Mouse (Mus musculus): ENCODE measurements around the gene Afap1l2. TPM values are rescaled to one million over a fixed set of nuclear protein-coding genes. Genes with fewer than 3 reads are reported as not detected.

Gene Afap1l2
- total RNA-seq, 2 experiments from 2014 or later: 2.3 to 3.8 TPM

DNA sequence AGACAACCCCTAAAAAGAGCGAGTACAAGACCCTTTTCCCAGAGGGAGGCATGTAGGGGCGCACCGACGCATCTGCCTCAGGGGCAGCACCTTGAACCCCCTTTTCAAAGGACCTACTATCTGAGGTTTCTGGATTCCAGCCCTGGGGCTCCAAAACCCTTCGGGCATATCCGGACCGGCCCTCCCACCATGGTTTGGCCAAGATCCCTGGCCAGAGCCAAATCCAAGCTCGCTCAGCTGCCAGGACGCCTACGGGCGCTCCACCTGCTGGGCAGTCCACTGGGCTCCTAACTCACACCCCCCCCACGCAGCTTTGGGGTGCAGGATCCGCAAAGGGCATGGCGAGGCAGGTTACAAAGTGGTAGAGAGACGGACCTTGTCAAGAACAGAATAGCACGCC is 737 bp downstream of the Afap1l2 start:
- no peak for DNase-seq

DNA sequence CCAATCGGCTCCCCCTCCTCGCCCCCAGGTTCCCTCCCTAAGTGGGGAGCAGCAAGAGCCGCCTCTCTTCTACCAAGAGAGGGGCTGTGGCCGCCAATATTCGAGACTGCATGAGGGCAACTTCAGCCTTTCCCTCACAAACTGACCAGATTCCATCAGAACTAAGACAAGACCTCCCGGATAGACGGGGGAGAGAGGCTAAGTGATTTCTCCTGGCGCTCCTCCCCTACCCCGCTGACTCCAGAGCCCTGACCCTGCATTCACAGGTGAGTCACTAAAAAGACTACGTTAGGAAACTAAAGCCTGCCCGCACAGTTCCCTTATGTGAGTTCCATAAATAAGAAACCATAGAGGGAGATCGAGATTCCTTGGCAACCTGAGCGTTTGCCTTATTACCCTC is 1.2 kb downstream of the Afap1l2 start:
- no peak for DNase-seq

DNA sequence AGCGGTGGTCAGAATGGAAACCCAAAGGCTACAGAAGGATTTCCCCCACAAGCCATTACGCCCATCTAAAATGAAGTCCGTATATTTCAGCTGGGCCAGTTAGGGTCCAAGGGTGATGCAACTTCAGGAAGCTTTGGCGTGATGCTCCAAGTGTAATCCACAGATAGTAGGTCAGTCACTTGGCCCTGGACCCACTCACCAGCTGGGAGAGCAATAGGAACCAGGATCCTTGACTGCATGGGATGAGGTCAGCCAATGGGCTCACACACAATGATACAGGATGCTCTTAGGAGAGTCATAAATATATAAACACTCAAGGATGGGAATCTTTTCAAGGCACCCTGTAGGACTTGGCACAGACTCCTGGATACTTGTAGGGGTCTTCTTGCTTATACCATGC is 3.0 kb downstream of the Afap1l2 start:
- DNase-seq: peak; percentile 72

DNA sequence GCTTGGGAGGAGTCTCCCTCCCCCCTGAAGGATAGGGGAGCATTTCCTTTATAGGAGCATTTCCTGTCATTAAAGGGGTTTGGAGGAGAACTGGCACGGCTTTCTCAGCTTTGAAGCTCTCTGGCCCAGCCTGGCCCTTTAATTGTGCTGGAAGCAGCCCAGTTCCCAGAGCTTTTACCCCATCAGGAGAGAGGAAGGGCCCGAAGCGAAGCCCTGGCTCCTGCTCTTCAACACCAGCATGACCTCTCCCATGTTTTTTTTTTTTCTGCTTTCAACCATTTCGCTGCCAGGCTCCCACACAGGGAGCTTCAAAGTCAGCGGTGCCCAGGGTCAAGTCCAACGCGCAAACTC is 4.6 kb downstream of the Afap1l2 start:
- no peak for DNase-seq

DNA sequence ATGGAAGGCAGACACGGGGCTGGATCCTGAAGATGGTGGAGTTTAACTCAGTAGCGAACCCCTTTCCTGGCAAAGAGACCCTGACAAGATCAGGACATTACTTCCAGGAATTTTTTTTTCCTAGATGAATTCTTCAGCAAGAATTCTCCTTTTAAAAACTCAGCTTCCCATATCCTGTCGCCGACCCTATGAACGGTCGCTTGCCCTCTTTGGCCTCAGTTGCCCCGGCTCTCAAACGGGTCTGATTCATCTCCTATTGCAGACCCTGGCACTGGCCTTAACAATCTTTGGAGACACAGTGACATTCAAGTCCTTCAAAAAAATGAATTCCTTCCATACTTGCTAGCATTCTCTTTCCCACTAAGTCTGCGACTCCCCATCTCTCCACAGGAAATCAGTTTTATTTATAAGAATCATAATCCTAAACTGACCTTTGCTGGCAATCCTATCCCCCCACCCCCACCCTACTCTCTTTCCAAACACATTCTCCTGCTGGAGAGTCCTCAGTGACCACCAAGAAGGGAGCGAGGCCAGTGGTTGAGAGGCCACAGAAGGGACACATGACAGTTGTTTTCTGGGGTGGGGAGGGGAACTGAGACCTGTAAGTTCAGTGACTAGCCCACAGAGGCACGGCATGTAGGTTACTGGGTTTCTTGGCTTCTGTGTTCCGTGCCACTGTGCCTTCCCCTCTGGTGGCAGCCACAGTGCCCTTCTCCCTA is 5.1 kb downstream of the Afap1l2 start:
- no peak for DNase-seq

DNA sequence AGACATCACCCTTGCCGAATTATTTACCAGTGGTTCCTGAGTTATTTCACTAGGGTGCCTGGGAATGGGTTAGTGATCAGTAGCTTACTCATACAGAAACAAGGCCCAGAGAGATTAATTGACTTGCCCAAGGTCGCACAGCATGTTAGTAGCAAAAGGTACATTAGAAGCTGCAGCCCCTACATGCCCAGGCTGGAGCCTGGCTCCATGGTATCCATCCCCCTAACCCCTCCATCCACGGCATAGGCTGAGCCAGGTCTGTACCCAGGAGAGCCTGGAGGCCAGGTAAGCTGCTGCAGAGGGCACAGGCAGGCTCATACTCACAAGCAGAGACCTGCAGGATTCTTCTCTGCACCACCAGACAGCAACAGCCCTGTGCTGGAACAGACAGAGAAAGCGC is 6.1 kb downstream of the Afap1l2 start:
- DNase-seq: no peak

DNA sequence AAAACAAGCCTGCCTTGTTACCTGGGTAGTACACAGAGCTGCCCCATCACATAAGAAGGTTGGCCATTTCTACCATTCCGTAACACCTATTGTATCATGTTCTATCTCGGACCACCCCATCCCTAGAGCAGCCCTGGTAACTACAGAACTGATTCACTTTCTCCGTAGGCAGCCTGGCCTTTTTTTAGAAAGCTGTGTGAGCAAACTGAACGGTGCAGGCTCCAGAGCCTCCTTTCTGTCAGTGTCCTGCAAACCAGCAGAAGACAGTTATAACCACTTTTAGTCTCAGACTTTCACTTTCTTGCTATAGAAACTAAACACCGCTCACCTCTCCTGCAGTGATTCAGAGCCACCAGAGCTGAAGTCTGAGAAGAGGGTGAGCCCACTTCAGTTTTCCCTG is 7.4 kb downstream of the Afap1l2 start:
- no peak for DNase-seq

DNA sequence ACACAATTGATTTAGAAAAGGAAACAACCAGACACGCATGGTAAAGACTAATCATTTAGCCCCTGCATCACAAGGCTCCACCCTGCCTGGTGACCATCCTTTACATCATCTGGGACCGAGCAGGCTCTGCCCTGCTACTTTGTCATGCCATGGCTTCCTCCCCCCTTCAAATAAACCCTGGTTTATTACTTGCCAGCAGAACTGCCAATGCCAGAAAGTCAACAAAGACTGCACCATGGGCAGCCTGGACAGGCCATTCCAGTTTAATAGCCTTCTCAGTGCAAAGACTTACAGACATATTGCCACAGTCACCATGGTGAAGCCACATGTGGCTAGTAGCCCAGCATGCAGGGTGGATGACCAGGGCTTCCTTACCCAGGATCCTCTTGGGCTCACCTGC is 8.2 kb downstream of the Afap1l2 start:
- DNase-seq: no peak

DNA sequence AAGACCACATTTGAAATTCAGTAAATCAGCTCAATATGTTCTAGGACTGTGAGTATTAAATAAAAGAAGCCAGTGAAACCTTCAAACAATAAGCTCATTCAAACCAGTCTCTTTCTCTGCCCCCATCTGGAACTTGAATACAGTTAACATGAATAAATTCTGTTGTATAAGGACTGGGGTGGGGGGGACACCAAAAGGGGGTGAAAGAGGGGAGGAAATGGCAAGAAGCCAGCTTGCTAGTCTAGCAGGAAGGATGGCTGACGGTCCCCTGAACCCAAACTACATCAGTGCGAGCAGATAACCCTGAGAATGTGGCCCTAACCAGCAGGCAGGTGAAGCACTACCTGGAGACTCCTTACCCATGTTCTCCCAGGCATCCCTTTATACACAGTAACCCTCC is 9.1 kb downstream of the Afap1l2 start:
- DNase-seq: no peak

DNA sequence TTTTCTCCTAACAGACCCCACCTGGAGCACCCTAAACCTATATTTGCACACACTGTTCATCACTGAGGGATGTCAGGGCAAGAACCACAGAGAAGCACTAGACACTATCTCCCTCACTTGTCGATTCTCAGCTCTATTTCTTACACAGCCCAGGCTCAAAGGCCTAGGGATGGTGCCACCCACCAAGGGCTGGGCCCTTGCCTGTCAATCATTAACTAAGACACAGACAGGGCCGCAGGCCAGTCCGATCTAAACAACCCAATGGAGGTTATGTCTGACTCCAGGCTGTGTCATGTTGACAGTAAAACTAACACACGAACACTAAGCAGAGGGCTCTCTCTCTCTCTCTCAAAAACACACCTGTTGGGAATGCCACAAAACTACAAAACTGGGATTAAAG is 9.7 kb downstream of the Afap1l2 start:
- no peak for DNase-seq

DNA sequence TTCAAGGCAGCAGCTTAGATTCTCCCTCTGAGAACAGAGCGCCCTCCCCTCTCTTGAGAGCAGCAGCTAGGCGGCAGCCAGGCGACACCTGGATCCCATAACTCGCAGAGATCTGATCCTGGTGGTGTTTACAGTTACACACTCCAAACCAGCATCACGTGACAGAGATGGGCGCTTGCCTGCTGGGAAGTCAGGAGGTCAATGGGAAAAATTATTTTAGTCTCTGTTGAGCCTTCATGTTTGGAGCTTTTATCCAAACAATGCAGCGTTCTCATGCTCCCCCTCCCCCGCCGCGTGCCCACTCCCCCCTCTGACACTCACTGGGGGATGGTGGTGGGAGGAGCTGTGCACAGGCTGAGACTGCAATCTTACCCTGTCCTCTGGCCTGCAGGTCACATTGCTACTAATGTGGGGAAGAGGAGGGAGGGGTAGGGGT is 10.8 kb downstream of the Afap1l2 start:
- peak; percentile 58 for DNase-seq

DNA sequence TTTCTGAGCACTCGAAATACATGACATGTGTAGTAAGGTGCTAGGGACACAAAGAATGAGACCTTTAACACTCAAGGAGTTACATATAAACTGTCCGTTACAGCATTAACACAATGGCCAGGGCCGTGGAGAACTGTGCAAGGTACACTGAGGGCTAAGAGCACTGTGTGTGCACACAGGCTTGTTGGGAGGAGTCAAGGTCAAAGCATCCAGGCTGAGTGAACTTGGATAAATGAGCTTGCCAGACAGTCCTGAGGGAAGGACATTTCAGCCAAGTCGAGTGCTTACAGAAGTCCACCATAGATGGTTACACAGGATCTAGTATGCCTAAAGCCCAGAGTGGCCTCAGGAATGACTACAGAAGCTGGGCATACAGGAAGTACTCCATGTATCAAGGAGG is 12.6 kb downstream of the Afap1l2 start:
- DNase-seq: no peak

DNA sequence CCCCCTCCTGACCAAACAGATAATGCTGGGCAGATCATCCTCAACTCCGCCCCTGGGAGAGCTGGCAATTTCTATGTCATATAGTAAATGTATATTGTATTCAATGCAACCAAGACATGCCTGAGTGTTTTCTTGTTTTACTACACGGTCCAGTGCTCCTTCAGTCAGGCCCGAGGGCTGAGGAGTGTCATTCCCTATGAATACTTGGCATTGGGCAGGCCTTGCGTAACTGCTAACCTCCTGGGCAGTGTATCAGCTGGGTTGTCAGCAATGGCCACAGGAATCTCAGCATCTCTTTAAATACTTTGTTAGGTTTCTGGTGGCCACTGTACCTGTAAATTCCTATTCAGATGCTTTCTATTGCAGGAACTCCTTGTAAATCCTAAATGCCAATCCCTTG is 13.4 kb downstream of the Afap1l2 start:
- DNase-seq: no peak

DNA sequence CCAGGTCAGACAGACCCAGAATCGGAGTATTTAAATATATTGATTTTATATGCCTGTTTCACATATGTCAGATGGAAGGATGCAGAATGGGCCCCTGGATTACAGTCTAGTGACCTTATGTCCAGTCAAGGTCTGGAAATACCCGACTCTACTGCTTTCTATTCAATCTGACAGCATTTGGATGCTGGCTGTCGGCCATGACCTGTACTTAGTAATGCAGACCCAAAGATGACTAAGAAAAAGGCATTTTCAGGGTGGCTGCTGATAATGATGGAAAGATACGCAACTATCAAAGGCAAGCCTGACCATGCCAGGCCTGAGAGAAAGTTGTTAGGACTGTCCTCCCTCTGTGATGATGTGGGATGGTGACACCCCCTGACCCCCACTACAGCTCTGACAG is 14.3 kb downstream of the Afap1l2 start:
- DNase-seq: no peak

DNA sequence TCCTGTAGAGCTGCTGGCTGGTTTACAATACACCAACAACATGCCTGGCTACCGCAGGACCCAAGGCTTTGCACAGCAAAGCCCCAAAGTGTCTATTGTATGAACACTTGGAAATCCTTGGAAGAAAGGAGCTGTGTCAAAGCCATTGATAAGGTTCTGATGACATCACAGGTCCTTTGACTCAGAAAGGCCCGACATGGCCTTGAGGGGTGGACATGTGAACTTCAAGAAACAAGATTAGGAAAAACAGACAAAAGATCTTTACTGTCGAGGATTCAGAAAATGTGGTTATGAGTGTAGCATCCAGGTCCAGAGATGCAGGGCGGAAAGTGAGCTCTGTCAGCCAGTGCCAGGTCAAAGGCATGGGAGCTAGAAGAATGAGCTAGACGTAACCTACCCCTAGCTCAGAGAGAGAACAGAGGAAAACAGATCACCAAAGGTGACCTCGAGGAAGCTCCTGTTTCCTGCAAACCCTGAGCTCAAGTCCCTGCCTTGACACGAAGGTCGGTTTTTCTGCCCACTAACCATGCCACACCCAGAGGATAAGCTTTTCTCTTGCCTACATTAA is 15.0 kb downstream of the Afap1l2 start:
- no peak for DNase-seq

DNA sequence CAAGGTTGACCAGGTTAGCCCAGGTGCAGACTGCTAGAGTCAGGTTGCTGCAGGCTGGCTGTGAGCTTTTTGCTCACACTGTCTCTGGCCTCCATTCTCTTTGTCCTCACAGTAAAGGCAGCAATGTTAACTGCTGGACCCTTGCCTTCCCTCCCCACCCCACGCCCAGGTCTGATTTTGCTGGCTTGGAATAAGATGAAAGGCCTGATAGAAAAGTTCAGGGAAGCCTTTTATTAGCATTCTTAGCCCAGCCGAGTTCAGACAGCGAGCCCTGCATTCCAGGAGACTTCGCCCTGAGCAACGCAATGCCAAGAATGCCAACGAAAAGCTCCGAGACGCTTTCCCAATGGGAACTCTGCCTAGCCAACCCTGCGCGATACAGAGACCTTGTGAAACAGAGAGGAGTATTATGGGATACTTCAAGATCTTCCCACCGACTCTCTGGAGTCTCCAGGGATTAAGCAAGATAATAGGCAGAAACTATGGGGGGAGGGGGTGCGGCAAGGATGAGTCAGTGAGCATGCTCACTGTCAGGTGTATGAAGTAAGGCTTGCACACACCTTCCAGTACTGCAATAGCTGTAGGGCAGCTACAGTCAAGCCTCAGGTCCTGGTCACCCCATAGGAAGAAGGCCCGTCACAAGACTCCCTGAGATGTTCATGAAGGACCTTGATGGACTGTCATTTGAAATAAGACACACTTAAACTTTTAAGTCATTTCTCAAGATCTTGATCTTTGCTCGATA is 17.5 kb downstream of the Afap1l2 start:
- DNase-seq: no peak

DNA sequence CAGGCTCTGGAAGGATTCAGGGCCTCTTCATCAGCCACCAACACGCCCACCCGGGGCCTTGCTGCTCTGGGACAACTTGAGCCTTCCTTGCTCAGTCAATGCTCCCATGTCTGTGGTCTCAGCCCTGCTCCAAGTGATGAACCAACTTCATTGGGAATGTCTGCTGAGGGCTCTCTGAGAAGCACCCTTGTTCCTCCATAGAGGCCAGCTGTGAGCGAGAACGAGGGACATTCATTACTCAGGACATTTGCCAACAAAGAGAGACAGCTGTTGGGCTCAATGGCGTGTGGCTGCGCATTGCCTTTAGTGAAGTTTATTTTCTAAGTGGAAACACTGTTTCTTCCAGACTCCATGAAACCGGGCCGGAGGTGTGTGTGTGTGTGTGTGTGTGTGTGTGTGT is 18.9 kb downstream of the Afap1l2 start:
- DNase-seq: no peak

DNA sequence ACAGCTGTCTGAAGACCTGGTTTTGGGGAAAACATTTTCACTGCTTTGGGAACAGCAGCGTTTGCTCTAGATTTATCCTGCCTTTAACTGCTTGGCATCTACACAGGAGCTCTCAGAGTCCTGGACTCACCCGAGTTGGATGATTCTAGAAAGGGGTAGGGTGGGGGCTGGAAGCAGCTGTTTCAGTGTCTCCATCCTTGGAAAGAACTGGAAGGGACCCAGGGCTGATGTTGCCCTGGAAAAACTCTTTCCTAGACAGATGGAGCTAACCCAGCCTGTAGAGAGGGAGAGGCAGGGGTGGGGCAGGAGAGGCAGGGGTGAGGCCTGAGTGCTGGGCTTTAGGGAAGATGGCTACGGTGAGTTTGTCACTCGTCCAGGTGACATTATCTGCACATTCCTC is 23.8 kb downstream of the Afap1l2 start:
- peak; percentile 58 for DNase-seq

DNA sequence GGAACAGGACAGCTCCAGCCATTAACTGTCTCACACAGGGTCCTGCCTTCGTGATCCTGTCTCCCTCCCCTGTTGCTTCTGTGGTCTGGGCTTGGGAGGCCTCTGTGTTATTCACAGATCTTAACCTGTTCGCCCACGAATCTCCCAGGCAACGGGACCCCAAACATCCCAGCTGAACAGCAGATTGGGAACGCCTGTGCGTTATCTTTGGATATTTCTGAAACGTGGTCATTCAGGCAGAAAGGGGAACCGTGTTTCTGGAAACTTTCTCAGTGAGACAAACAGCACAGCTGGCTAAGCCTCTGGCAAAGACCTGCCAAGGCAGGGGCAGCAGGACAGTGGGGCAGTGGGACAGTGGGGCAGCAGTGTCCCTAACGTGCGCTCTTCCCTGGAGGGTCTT is 24.3 kb downstream of the Afap1l2 start:
- DNase-seq: no peak

DNA sequence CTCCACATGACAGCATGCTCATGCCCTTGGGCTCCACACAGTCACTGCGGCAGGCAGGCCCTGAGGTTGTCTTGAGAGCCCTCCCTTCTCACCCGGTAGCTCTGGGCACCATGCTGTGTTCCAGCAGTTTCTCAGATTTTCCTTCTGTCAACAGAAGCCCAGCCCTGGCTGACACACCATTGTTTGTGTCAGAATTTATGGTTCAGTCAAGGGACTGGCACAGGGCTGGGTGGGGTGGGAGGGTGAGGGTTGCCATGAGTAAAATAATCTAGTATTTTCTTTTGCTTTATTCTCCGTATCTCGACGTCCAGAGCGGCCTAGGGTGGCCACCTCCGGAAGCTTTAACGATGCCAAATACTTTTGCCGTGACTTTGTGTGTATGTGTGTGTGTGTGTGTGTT is 26.3 kb downstream of the Afap1l2 start:
- DNase-seq: no peak

DNA sequence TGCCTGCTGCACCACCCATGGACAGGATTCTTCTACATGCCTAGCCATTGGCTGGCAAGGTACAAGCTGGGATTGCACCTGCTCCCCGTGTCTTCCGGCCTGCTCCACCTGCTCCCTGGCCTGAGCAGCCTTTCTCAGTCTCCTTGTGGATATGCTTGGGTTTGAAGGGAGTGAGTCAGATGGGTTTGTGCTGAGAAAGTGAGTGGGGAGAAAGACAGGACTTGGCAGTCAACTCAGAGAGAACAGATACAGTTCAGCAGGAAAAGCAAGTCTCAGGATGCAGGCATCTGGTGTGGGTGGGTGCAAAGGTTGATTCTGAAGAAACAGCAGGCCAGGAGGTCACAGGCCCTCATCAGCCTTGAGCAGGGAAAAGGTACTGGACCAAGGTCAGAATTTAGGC is 27.2 kb downstream of the Afap1l2 start:
- no peak for DNase-seq

DNA sequence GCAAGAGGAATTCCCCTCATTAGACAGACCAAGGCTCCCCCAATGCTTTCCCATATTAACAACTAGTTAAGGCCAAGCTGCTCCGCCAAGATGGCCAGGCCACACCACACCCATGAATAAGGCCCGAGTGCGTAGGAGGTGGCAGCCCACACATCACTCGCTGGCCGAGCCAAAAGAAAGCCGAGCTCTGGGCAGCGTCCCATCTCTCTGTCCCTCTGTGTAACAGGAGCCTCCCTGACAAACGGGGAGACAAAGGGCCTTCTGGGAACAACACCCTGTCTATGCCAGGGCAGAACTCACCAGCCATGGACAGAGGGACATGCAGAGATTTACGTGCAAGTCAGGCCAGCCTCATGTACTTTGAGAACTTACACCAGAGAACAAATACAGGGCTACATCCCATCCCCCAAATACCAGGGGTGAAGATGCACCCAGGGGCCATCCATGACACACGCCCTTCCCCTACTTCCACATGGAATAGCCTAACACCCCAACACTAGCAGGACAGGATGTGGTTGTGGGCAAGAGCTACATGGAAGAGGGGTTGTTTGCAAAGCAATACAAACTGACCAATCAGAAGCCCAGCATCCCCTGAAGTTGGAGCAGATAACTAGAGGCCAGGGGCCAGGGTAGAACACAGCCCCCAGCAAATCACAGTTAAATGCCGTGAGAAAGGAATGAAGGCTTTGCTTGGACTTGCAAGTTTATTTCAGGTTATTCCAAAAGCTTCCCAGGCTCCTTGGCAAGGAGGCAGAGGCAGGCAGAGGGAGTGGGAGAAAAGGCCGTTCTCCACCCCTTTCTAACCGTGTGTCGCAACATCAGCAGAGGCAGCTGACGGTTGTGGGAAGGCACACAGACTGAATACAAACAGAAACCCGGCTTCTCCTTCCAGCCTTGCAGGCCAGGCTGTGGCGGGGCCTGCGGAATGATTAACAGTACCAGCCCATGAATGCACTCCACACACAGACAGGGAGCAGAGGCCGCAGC is 30.8 kb downstream of the Afap1l2 start:
- DNase-seq: peak; percentile 77

DNA sequence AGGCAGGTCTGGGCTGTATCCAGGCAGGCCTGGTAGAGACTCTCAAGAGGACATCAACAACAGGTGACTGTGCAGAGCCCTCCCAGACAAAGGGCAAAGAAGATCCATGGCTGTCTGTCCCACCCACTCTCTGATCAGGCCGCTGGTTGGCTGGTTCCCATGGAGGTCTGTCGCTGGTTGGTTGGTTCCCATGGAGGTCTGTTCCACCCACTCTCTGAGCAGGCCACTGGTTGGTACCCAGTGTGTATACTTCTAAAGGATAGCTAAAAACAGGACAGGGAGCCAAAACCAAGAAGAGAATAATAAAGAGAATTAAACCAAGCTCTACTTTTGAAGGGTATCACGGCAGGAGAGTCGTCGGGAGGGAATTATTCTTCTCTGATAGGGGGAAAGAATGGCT is 31.5 kb downstream of the Afap1l2 start:
- DNase-seq: no peak
